Mouse (Mus musculus): ENCODE results near the gene Gm28042. TPM values are rescaled to one million over a fixed set of nuclear protein-coding genes. Genes with fewer than 3 reads are reported as not detected.

Gene Gm28042
- polyA plus RNA-seq, 1 experiment, result 2.0 TPM

DNA sequence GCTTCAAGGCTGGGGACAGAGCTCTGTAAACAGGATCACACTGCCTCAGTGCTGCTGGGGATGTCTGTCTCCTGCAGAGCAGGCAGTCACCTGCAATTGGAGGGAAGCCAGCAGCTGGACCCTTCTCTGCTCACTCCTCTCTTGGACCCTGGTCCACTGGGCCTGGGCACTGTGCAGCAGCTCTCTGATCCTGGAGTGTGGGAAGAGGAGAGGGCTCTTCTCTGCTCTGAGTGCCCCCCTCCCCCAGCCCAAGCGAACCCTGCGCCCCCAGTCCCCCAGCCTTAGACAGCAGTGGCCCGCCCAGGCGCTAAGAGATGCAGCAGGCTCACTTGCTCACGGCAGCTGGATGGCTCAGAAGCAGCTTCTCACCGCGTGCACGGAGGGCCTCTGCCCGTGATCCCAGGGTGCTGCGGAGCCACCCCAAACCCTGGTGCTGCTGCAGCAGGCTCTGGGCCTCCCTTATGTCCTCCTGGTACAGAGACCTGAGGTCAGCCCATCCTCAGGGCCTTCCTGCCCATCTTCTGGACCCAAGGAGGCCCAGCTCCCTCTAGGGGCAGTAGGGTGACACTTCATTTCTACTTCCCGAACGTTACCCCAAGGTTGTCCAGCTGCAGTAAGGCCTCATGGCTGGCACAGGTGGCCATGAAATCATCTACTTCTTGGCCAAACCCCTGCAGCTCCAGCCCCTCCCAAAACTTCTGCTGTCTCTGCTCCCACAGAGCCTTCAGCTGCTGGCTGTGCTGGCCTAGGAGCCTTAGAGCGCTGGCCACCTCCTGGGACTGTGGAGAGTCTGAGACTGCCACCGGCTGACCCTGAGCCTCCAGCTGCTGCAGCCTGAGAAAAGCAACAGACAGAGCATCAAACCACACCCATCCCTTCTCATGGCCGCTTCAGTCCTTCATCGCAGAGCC, 41.5 kb downstream of the Gm28042 start:
- no peaks in the 10 kb centered on the region for H3K4me1 ChIP-seq (ENCODE audit: control insufficient read depth, insufficient read depth, low read length)
- H3K4me3 ChIP-seq (ENCODE audit: insufficient read depth, low read depth, low read length), result no peak overlapping the region
- no peaks in the 10 kb centered on the region for H3K27me3 ChIP-seq (replicated peaks; ENCODE audit: control insufficient read depth, insufficient read depth, low read length)
- TF ChIP-seq POLR2A (IDR thresholded peaks at IDR 0.05; ENCODE audit: low read depth, low read length) (no peak), CTCF (conservative IDR thresholded peaks at IDR 0.05; ENCODE audit: insufficient read depth, insufficient read length, low read depth, low read length) (peak; percentile 83)
- DNase-seq, result peak; percentile 46
- WGBS, result 62% methylated on average over 16 of the region's 16 CpGs
- H3K36me3 ChIP-seq (ENCODE audit: control insufficient read depth, insufficient read depth, low read length), result no peaks in the 10 kb centered on the region
- H3K27ac ChIP-seq (ENCODE audit: insufficient read depth, low read depth, low read length), result no peak overlapping the region

DNA sequence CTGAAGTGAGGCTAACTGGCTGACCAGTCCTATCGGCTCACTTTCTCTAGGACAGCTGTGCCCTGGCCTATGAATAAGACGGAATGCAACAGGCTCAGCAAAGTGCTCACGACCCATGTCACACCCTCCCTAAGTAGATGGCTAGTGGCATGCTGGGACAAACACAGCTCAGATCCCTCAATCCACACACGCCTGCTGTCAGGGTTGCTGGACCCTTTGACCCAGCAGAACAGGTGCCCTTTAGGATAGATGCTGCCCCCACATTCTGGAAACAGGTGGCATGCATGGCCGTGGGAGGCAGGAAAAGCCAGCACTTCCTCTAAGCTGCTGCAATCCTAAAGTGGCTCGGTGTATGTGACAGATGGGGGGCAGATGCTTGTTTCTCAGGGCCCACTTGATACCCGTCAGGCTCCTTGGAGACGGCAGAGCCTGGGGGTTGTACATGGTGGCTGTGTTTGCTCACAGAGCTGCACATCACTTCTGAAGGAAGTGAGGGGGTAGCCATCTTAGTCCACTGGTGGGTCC, 42.2 kb downstream of the Gm28042 start:
- no peak overlapping the region for H3K27ac ChIP-seq (ENCODE audit: insufficient read depth, low read depth, low read length)
- TF ChIP-seq POLR2A (IDR thresholded peaks at IDR 0.05; ENCODE audit: low read depth, low read length) (no peak), CTCF (conservative IDR thresholded peaks at IDR 0.05; ENCODE audit: insufficient read depth, insufficient read length, low read depth, low read length) (no peak)
- no peaks in the 10 kb centered on the region for H3K27me3 ChIP-seq (replicated peaks; ENCODE audit: control insufficient read depth, insufficient read depth, low read length)
- WGBS, result 72% methylated on average over 8 of the region's 8 CpGs
- no peak overlapping the region for H3K4me3 ChIP-seq (ENCODE audit: insufficient read depth, low read depth, low read length)
- DNase-seq, result no peak
- H3K36me3 ChIP-seq (ENCODE audit: control insufficient read depth, insufficient read depth, low read length), result no peaks in the 10 kb centered on the region
- H3K4me1 ChIP-seq (ENCODE audit: control insufficient read depth, insufficient read depth, low read length), result no peaks in the 10 kb centered on the region

DNA sequence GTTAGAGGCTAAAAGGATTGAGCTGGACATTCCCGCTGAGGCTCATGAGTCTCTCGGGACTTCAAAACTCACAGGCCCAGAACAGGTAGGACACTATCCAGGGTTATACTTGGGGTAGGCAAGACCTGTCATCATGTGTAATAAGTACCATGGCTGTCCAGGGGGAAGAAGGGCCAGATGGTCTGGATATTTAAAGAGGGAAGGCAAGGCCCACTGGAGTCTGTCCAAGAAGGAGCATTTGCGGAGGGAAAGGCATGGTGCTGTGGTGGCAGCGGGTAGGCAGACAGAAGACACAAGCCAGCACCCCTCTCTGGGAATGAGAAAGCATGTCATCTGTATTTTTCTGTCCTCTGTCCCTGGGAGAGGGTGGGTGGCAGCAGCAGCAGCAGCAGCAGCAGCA, 46.8 kb downstream of the Gm28042 start:
- no peak for TF ChIP-seq CTCF (conservative IDR thresholded peaks at IDR 0.05; ENCODE audit: insufficient read depth, insufficient read length, low read depth, low read length)
- no peak for TF ChIP-seq POLR2A (IDR thresholded peaks at IDR 0.05; ENCODE audit: low read depth, low read length)
- DNase-seq, result no peak
- Histone ChIP-seq H3K36me3 (ENCODE audit: control insufficient read depth, insufficient read depth, low read length) (no peaks in the 10 kb centered on the region), H3K4me1 (ENCODE audit: control insufficient read depth, insufficient read depth, low read length) (no peaks in the 10 kb centered on the region), H3K27ac (ENCODE audit: insufficient read depth, low read depth, low read length) (no peak overlapping the region), H3K27me3 (replicated peaks; ENCODE audit: control insufficient read depth, insufficient read depth, low read length) (no peaks in the 10 kb centered on the region), H3K4me3 (ENCODE audit: insufficient read depth, low read depth, low read length) (no peak overlapping the region)
- 98% methylated on average over 4 of the region's 4 CpGs for WGBS

DNA sequence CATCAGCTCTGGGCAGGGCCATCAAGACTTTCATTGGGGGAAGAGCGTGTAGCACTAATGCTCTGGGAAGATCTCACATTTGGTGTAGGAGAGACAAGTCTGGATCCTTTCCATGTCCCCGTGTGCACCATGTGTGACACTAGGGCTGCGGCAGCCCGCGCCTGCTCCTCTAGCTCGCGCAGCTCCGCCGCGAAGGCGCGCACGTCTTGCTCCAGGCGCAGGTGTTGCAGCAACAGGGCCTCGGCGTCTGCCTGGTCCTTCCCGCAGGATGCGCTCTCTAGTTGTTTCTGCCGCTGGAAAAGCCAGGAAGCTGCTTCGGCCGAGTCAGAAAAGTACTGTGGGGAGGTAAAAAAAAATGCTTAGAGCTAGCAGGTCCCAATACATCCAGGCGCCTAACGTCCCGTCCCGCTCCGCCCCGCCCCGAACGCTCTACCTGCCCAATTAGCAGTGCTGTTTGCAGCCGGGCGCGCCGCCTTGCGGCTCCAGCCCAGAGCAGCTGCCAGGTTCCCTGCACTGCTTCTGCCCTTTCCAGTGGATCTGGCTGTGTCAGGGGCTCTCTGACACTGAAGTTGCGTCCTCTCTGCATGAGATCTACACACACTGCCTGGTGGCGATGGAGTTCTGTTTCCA, 48.9 kb downstream of the Gm28042 start:
- no peaks in the 10 kb centered on the region for H3K27me3 ChIP-seq (replicated peaks; ENCODE audit: control insufficient read depth, insufficient read depth, low read length)
- TF ChIP-seq POLR2A (IDR thresholded peaks at IDR 0.05; ENCODE audit: low read depth, low read length) (no peak), CTCF (conservative IDR thresholded peaks at IDR 0.05; ENCODE audit: insufficient read depth, insufficient read length, low read depth, low read length) (peak; percentile 62)
- no peaks in the 10 kb centered on the region for H3K4me1 ChIP-seq (ENCODE audit: control insufficient read depth, insufficient read depth, low read length)
- peak overlapping the region; percentile 5; the same call in 1 of the 2 replicates for H3K4me3 ChIP-seq (ENCODE audit: insufficient read depth, low read depth, low read length)
- peak; percentile 71 for DNase-seq
- H3K36me3 ChIP-seq (ENCODE audit: control insufficient read depth, insufficient read depth, low read length), result no peaks in the 10 kb centered on the region
- 5% methylated on average over 36 of the region's 36 CpGs for WGBS
- no peak overlapping the region for H3K27ac ChIP-seq (ENCODE audit: insufficient read depth, low read depth, low read length)

DNA sequence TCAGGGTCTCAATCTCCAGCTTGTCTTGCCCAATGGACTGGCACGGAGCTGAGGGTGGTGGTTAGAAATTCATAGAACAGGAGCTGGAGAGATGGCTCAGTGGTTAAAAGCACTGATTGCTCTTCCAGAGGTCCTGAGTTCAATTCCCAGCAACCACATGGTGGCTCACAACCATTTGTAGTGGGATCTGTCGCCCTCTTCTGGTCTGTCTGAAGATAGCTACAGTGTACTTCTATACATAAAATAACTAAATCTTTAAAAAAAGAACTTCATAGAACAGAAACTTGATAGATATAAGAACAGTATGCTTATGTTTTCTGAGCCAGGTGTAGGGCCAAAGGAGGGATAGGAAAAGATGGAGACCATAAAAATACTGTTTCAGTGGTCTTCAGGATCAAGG, 55.1 kb downstream of the Gm28042 start:
- TF ChIP-seq POLR2A (IDR thresholded peaks at IDR 0.05; ENCODE audit: low read depth, low read length) (no peak), CTCF (conservative IDR thresholded peaks at IDR 0.05; ENCODE audit: insufficient read depth, insufficient read length, low read depth, low read length) (no peak)
- Histone ChIP-seq H3K4me3 (ENCODE audit: insufficient read depth, low read depth, low read length) (no peak overlapping the region), H3K4me1 (ENCODE audit: control insufficient read depth, insufficient read depth, low read length) (no peaks in the 10 kb centered on the region), H3K36me3 (ENCODE audit: control insufficient read depth, insufficient read depth, low read length) (no peaks in the 10 kb centered on the region), H3K27ac (ENCODE audit: insufficient read depth, low read depth, low read length) (no peak overlapping the region), H3K27me3 (replicated peaks; ENCODE audit: control insufficient read depth, insufficient read depth, low read length) (no peaks in the 10 kb centered on the region)
- 78% methylated on average over 2 of the region's 2 CpGs for WGBS
- DNase-seq, result no peak

DNA sequence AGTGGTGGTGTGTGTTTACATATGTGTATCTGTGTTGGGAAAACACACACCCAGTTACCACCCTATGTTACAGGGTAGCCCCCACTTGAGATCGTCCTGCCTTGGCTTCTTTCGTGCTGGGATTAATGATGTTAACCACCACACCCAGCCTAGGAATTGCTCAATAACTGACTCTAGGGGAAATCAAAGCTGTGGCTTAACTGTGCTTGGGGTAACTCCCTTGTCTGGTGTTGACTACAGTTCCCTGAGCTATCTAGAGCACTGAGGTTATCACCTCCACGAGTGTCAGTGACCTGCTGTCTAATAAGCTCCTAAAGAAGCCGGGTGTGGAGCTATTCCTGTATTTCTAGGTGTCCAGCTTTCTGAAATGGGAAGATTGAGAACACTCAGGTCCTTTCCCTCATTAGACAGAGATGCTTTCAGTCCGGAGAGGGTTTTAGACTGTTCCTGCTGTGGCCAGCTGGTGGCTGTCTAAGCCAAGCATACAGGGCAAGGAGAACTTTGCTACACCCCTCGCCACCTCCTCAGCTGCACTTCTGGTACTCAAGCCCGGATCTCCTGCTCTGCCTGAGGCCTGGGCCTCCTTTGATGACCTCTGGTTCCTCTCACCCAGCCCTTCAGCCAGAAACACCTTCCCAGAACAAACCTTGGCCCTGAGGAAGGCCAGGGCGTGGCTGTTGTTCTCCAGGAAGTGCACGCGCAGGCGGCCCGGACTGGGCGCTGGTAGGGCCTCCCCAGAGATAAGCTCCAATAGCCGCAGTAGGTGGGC, 57.5 kb downstream of the Gm28042 start:
- Histone ChIP-seq H3K27ac (ENCODE audit: insufficient read depth, low read depth, low read length) (no peak overlapping the region), H3K36me3 (ENCODE audit: control insufficient read depth, insufficient read depth, low read length) (no peaks in the 10 kb centered on the region), H3K4me1 (ENCODE audit: control insufficient read depth, insufficient read depth, low read length) (no peaks in the 10 kb centered on the region), H3K27me3 (replicated peaks; ENCODE audit: control insufficient read depth, insufficient read depth, low read length) (no peaks in the 10 kb centered on the region), H3K4me3 (ENCODE audit: insufficient read depth, low read depth, low read length) (no peak overlapping the region)
- DNase-seq, result peak; percentile 48
- peak; percentile 65 for TF ChIP-seq CTCF (conservative IDR thresholded peaks at IDR 0.05; ENCODE audit: insufficient read depth, insufficient read length, low read depth, low read length)
- TF ChIP-seq POLR2A (IDR thresholded peaks at IDR 0.05; ENCODE audit: low read depth, low read length), result no peak
- WGBS, result 59% methylated on average over 14 of the region's 14 CpGs
